Mouse (Mus musculus) ES-E14 (cell line): Measurements from ENCODE around the gene Gpr62.

Source experiments
- MAFK ChIP-seq: IDR thresholded peaks from 2 replicates; pipeline ENCODE4 v1.6.1; 2014; ENCODE audit warnings: mild to moderate bottlenecking, low read depth, low read length, inconsistent platforms; ENCODE audit not compliant: insufficient read depth
- ZNF384 ChIP-seq: IDR thresholded peaks from 2 replicates; pipeline ENCODE4 v1.6.1; 2012; ENCODE audit warnings: low read depth, low read length, inconsistent platforms

DNA sequence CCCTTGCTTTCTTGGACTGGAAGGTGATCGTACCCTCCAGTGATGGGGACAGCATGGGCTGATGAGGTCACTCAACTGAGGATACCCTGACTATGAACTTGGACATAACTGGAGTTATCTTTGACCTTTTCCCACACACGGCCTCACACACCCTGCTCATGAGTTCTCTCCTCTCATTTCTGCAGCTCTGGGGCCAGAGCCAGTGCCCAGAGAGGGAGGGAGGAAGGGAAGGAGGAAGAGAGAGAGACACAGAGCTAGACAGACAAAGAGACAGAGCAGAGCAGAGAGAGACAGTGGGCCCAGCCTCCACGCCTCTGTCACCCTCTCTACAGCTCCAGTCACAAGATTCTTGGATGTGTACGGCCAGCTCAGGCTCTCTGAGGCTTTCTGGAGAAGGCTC is 6.6 kb upstream of the Gpr62 start:
- TF ChIP-seq ZNF384 = no peak
- TF ChIP-seq MAFK = no peak
